Mouse (Mus musculus) natural killer cell, adult 2 months (primary cell): ENCODE measurements around the gene Edn1.

Experiments
- DNase-seq, 2 experiments: peaks; one replicate each; pipeline ENCODE4 v3.0.0; 2022; ENCODE audit warnings: low spot score in 2 of 2

The Edn1 gene

DNA sequence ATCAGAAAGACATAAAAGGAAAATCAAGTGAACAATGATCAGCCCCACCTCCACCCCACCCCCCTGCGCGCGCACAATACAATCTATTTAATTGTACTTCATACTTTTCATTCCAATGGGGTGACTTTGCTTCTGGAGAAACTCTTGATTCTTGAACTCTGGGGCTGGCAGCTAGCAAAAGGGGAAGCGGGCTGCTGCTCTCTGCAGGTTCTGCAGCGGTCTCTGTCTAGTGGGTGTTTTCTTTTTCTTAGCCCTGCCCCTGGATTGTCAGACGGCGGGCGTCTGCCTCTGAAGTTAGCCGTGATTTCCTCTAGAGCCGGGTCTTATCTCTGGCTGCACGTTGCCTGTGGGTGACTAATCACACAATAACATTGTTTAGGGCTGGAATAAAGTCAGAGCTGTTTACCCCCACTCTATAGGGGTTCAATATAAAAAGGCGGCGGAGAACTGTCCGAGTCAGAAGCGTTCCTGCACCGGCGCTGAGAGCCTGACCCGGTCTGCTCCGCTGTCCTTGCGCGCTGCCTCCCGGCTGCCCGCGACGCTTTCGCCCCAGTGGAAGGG lies at the start of gene Edn1:
Gene Edn1 (plus strand): TSS at position 316 of the 561 bp plus-strand sequence.
- DNase-seq: peak; percentile 18 to 45

DNA sequence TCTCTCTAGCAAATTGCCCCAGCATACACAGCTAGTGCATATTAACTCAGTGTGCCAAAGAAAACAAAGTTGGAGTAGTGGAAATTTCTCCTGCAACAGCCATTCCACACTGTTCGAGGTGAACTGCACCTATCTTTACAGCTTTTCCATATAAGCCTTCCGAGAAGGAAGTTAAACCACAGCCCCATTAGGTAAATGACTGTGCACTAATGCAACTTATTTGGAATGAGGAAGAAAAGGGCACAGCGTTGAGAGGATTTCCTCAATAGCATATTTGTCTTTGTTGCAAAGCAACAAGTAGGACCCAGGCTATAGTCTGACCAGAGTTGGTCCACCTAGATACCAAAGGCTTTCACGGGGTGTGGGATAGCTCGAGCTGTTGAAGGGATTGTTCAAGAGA lies 47.5 kb upstream of the Edn1 start:
- DNase-seq: no peak

GRCm38 (mm10) chr13:42255105-42255504 lies 46.2 kb upstream of the Edn1 start:
- DNase-seq: no peak

GRCm38 (mm10) chr13:42258422-42258821 lies 42.9 kb upstream of the Edn1 start:
- DNase-seq: no peak

GRCm38 (mm10) chr13:42260667-42261066 lies 40.6 kb upstream of the Edn1 start:
- no peak for DNase-seq

- DNase-seq: no peak
Measured at GRCm38 (mm10) chr13:42270051-42270450, 31.2 kb upstream of the Edn1 start.

- no peak for DNase-seq
Measured at GRCm38 (mm10) chr13:42276774-42277454, 24.4 kb upstream of the Edn1 start.

DNA sequence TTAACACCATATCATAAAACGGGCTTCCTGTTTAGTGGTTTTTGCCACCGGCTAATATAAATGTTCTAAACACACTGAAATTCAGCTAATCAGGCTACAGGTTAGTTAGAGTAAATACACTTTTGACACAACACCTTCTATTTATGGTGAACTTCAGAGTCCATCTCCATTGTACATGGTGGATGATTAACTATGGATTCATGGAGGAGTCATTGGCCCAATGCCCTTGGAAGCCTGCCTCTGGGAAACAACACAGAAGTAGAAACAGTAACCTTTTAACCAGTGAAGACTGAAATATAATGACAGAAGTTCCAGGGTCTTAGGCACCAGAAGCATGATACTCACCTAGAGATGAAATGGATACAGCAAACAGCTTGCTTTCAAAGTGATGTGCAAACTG lies 23.5 kb upstream of the Edn1 start:
- DNase-seq: no peak

GRCm38 (mm10) chr13:42285896-42286295 lies 15.4 kb upstream of the Edn1 start:
- DNase-seq: no peak

- no peak for DNase-seq
Measured at GRCm38 (mm10) chr13:42286768-42287167, 14.5 kb upstream of the Edn1 start.

- no peak for DNase-seq
Measured at GRCm38 (mm10) chr13:42292593-42292992, 8.7 kb upstream of the Edn1 start.

GRCm38 (mm10) chr13:42298302-42298701 lies 3.0 kb upstream of the Edn1 start:
- no peak for DNase-seq

DNA sequence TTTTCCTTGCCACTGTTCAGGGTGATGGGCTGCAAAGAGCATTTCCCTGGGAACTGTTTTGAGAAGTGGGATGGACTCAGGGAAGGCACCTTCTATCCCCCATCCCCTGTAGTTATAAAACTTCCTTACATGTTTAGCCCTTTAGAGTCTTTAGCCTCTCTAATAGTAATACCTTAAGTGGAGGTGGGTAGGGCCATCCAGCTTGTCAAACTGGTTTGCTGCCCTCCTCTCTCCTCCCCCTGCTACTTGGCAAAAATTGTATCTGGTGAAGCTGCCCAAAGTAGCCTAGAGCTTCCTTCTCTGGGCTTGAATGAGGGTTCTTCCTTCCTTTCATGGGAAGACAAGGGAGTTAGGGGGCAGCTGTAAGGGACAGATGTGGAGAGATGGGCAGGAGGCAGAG lies 2.5 kb upstream of the Edn1 start:
- no peak for DNase-seq

DNA sequence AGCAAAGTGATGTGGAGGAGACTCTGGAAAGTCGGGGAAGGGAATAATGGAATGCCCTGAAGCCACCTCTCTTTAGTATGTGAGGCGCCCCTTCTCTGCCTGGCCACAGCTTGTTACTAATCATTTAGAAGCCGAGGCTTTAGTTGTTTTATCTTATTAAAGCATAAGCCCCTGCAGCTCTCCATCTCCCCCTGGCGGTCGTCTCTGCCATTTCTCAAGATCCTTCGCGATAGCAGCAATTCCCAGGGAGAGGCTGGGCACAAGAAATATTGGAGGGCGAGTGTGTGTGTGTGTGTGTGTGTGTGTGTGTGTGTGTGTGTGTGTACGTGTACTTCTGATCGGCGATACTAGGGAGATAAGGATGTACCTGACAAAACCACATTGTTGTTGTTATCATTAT lies 709 bp upstream of the Edn1 start:
- DNase-seq: peak; percentile 34 to 58

DNA sequence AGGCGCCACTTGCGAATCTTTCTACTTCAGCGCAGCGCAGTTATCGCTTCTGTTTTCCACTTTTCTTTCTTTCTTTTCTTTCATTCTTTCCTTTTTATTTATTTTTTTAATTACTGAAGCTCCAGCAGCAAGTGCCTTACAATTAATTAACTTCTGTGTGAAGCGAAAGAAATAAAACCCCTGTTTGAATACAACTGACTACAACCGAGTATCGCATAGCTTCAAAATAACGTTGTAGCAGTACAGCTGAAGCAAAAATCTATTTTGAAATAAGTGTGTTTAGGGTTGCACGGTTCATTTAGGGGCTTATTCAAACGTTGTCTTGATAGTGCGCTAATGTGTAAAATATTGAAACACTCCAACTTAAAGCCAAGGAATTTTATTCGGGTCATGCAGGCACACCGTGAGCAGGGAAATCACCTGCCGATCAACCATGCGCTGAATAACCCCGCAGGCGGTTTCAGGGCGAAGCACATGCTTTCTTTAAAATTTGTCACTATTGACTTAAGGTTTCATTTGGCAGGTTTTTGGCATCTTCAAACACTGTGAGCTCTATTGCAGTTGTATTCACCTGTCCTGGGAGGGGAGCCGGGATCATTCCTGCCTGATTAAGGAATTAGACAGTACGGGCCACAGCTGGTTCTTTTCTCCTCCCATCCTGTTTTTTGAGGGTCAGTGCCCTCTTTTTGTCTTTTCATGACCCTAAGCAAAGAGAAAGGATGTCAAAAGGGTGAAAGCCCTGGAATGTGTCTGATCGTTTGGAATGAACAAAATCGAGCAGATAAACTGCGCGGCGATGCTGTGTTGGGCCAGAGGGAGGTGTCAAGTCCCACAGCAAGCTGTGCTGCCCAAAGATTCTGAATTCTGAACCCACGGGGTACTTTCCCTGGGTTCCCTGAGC lies 935 bp downstream of the Edn1 start:
- no peak for DNase-seq

- DNase-seq: no peak
Measured at GRCm38 (mm10) chr13:42303180-42303929, 2.1 kb downstream of the Edn1 start.

DNA sequence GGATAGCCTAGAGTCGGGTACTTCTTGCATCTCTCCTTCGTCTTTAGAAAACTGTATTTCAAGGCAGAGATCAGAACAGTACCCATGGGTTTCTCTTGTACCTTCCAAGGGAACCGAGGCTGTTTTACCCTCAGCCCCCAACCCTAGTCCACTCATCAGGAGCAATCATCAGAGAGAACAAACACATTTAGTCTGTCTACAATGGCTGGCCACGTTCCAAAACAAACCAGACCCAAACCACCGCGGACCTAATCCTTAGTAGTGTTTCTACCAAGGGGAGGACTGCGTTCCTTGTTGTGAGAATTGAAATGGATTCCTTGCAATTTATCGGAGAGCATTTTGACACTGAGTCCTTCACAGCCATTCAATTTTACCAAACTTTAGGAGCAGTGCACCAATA lies 2.9 kb downstream of the Edn1 start:
- no peak for DNase-seq

DNA sequence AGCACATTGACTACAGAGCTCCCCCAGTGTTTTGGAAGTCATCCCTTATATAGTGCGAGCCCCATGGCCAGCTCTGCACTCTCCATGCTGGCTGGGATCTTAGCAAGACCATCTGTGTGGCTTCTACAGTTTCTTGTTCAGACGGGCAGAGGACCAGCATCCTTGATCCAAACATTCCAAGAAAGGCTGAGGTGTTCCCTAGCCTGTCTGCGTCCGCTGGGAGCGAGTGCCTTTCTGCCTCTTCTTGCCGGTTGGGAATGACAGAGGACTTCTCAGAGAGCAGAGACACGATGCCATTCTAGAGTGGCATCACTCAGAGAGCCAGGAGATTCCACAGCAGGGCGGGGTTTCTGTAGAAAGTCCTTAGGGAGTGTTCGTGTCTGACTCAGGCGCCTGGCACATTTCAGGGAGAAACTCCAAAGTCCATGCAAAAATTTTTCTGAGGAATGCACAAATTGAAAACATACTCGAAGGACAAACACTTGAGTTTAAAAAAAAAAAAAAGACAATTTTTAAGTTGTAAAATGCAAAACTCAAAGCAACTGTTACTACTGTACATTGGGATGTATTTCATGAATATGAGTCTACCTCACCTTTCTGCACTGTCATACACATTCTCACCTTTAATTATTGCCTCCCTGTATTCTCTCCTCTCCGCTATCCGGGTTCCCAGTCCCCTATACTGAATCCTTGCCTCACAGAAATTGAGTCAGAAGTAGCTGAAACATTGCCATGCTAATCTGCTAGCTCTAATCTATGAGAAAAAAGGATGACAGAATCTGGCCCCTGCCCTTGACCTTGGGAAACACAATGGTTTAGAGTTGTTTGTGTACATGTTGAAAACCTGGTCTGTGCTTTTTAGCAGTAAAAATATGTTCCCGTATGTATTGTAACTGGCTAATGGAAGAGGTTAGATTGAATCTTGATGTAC lies 5.9 kb downstream of the Edn1 start:
- no peak for DNase-seq

- no peak for DNase-seq
Measured at GRCm38 (mm10) chr13:42308368-42309103, 7.3 kb downstream of the Edn1 start.

DNA sequence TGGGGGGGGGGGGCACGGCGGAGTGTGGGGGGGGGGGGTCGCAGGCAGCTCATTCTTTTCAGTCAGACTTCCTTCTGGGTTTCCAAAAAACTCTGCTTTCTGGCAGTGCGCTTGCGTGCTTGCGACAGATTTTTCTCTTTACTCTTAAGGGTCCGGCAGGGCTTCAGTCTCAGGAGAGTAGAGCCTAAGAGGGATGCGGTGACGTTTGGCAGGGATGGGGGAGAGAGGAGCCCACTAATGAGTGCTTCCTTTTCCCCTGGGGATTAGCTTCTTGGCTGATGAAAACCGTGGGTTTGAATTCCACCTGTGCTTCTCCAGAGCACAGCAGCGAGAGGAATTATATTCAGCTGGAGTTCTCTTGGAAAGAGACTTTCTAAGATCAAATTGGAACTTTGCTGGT lies 8.5 kb downstream of the Edn1 start:
- no peak for DNase-seq
